Mouse (Mus musculus): ENCODE data around the gene Olfr221. TPM values are rescaled to one million over a fixed set of nuclear protein-coding genes. Genes with fewer than 3 reads are reported as not detected.

Olfr221 gene
- polyA plus RNA-seq, 1 experiment from 2014 or later: not detected

- Histone ChIP-seq H3K9ac (peak overlapping the region; percentile 67), H3K4me1 (peaks cover 81% of the 10 kb centered on the region), H3K4me2 (peak overlapping the region; percentile 74)
Observed at GRCm38 (mm10) chr14:52010446-52011111, 31.7 kb downstream of the Olfr221 start.

DNA sequence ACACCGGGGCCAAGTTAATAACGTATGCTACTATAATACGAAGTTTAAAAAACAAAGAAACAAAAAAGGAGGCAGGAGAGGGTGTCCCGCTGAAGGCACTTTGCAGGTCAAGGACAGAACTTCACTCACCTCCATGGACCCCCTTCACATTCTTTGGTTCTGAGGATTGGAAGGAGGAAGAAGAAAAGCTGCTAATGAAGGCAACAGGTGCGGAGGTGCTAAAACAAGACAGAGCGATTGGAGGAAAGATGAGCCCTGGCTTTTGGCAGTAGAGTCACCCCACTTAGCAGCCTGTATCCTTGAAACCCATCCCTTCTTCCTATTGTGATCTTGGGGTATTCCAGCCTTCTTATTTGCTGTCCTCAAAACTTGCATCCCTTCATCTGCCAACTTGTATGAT, 32.4 kb downstream of the Olfr221 start:
- WGBS: 24% methylated on average over 6 of the region's 6 CpGs
- Histone ChIP-seq H3K9ac (peak overlapping the region; percentile 67), H3K4me3 (peak overlapping the region; percentile 42), H3K27me3 (no peaks in the 10 kb centered on the region), H3K36me3 (ENCODE audit: poor library complexity, severe bottlenecking) (peaks cover 43% of the 10 kb centered on the region), H3K4me1 (peaks cover 82% of the 10 kb centered on the region), H3K4me2 (peak overlapping the region; percentile 74), H3K27ac (peak overlapping the region; percentile 99), H3K9me3 (replicated peaks) (no peaks in the 10 kb centered on the region)
- no peak for ATAC-seq

More at GRCm38 (mm10) chr14:52010446-52011111, 31.7 kb downstream of the Olfr221 start:
- H3K27me3 ChIP-seq: no peaks in the 10 kb centered on the region
- H3K9me3 ChIP-seq (replicated peaks): no peaks in the 10 kb centered on the region
- WGBS: under 1% methylated on average over 9 of the region's 9 CpGs
- H3K27ac ChIP-seq: peak overlapping the region; percentile 99
- peak; percentile 78 for ATAC-seq
- peak overlapping the region; percentile 42 for H3K4me3 ChIP-seq
- peaks cover 36% of the 10 kb centered on the region for H3K36me3 ChIP-seq (ENCODE audit: poor library complexity, severe bottlenecking)

- H3K27me3 ChIP-seq: no peaks in the 10 kb centered on the region
- peaks cover 48% of the 10 kb centered on the region for H3K36me3 ChIP-seq (ENCODE audit: poor library complexity, severe bottlenecking)
- no peaks in the 10 kb centered on the region for H3K9me3 ChIP-seq (replicated peaks)
- ATAC-seq: no peak
- peaks cover 87% of the 10 kb centered on the region for H3K4me1 ChIP-seq
- peak overlapping the region; percentile 74 for H3K4me2 ChIP-seq
- H3K9ac ChIP-seq: peak overlapping the region; percentile 67
- peak overlapping the region; percentile 80 for H3K27ac ChIP-seq
- peak overlapping the region; percentile 42 for H3K4me3 ChIP-seq
- 17% methylated on average over 26 of the region's 26 CpGs for WGBS
Observed at GRCm38 (mm10) chr14:52009361-52009760, 32.9 kb downstream of the Olfr221 start.

DNA sequence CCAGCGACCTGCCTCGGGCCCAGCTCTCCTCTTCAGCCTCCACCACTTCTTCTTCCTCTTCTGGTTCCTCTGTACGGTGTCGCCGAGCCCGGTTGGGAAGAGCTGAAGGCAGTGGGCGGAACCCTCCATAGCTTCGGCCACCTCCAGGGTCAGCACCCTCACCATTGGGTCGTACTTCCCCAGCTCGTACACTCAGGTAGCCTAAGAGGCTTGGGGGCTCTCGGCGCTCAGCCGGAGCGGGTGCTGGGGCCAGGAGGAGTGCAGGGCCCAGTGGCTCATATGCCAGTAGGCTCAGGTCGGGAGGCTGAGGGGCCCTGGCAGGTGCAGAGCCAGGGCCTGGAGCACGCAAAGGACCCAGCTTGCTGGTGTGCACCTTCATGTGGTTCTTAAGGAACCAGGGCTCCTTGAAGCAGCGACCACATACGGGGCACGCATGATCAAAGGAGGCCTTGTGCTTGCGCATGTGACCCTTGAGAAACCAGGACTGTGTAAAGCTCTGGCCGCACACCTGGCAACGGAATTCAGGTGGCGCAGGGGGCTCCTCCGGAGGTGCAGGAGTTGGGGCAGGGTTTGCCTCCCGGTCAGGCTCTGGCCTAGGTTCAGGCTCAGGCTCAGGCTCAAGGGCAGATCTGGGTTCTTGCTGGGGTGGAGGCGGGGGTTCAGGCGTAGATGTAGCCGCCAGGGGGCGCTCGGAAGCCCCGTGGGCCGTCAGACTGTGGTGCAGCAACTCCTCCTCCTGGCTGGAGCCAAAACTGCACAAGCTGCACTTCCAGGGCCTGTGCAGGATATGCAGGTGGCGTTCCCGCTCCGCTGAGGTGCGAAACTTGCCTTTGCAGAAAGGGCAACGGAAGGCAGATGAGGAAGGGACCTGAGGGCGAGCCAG, 33.7 kb downstream of the Olfr221 start:
- Histone ChIP-seq H3K4me2 (peak overlapping the region; percentile 74), H3K27me3 (no peaks in the 10 kb centered on the region), H3K27ac (peak overlapping the region; percentile 80), H3K4me1 (peaks cover 95% of the 10 kb centered on the region), H3K36me3 (ENCODE audit: poor library complexity, severe bottlenecking) (peaks cover 48% of the 10 kb centered on the region), H3K9ac (peak overlapping the region; percentile 67), H3K9me3 (replicated peaks) (no peaks in the 10 kb centered on the region), H3K4me3 (peak overlapping the region; percentile 42)
- peak; percentile 30 for ATAC-seq
- 50% methylated on average over 38 of the region's 38 CpGs for WGBS

DNA sequence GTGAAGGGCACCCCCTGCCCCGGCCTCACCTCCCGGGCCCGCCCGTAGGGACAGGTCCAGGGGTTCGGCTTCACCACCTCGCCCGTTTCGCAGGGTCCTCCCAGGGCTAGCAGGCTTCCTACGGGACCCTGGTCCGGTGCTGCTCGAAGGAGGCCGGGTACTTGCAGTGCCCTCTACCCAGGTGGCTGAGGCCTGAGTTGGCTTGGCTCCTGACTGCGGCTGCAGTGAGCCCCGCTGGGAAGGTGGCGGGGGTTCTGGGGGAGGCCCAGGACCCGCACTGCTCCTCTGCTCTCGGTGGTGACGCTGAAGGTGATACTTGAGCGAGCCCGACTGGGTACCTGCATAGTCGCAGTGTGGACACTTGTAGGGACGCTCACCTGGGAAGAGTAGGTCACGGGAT, 35.5 kb downstream of the Olfr221 start:
- Histone ChIP-seq H3K4me2 (no peak overlapping the region), H3K27me3 (no peaks in the 10 kb centered on the region), H3K4me1 (peaks cover 85% of the 10 kb centered on the region), H3K27ac (no peak overlapping the region), H3K4me3 (no peak overlapping the region), H3K36me3 (ENCODE audit: poor library complexity, severe bottlenecking) (peaks cover 64% of the 10 kb centered on the region), H3K9me3 (replicated peaks) (no peaks in the 10 kb centered on the region), H3K9ac (0 out of 2 replicates have a peak overlapping the region, but pooled peaks have one; percentile 40)
- 88% methylated on average over 23 of the region's 23 CpGs for WGBS
- ATAC-seq: no peak

DNA sequence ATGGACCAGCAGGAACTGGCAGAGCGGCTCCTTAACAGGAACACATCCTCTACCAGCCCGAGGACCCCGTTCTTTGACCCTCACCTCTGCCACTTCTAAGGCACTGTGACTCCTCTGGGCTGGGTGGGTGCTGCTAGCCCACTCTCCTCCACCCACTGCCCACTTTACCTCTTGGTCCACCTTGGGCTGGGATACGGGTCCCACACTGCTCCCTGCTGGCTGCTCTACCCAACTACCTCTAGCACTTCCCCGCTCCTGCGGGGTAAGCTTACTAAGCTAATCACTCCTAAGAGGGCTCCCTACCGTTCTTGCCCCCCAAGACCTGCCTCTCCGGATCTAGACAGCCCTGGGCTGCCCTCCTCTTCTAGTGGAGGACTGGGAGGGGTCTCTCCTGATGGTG, 36.0 kb downstream of the Olfr221 start:
- no peak overlapping the region for H3K4me2 ChIP-seq
- H3K9me3 ChIP-seq (replicated peaks): no peaks in the 10 kb centered on the region
- ATAC-seq: no peak
- no peak overlapping the region for H3K4me3 ChIP-seq
- peaks cover 65% of the 10 kb centered on the region for H3K36me3 ChIP-seq (ENCODE audit: poor library complexity, severe bottlenecking)
- H3K27ac ChIP-seq: 0 out of 2 replicates have a peak overlapping the region, but pooled peaks have one; percentile 40
- WGBS: 65% methylated on average over 8 of the region's 8 CpGs
- no peaks in the 10 kb centered on the region for H3K27me3 ChIP-seq
- no peak overlapping the region for H3K9ac ChIP-seq
- H3K4me1 ChIP-seq: peaks cover 79% of the 10 kb centered on the region

DNA sequence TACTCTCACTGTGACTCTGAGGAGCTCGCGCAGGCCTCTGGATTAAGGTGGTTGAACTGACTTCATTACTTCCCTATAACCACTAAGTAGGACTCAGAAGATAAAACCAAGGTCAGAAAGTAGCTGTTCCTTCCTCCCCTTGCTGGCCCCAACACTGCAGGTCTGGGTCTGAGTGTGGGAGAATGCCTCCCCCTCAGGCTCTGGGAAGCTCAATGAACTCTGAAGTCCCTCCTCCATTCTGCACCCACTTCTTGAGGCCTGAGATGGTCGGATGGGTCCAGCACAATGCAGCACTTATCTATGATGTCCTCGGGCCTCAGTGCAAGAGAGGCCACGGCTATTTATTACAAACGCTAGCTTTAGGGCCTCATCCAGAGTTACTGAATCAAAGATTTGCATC, 36.6 kb downstream of the Olfr221 start:
- 74% methylated on average over 6 of the region's 6 CpGs for WGBS

GRCm38 (mm10) chr14:52005141-52005540, 37.1 kb downstream of the Olfr221 start:
- peaks cover 68% of the 10 kb centered on the region for H3K4me1 ChIP-seq

More for the DNA sequence above, 36.6 kb downstream of the Olfr221 start:
- peak overlapping the region; percentile 32; the same call in 1 of the 2 replicates for H3K9ac ChIP-seq
- peaks cover 70% of the 10 kb centered on the region for H3K36me3 ChIP-seq (ENCODE audit: poor library complexity, severe bottlenecking)
- no peak overlapping the region for H3K4me2 ChIP-seq
- H3K4me1 ChIP-seq: peaks cover 73% of the 10 kb centered on the region
- no peaks in the 10 kb centered on the region for H3K27me3 ChIP-seq
- H3K27ac ChIP-seq: peak overlapping the region; percentile 93
- no peaks in the 10 kb centered on the region for H3K9me3 ChIP-seq (replicated peaks)
- H3K4me3 ChIP-seq: no peak overlapping the region
- no peak for ATAC-seq

DNA sequence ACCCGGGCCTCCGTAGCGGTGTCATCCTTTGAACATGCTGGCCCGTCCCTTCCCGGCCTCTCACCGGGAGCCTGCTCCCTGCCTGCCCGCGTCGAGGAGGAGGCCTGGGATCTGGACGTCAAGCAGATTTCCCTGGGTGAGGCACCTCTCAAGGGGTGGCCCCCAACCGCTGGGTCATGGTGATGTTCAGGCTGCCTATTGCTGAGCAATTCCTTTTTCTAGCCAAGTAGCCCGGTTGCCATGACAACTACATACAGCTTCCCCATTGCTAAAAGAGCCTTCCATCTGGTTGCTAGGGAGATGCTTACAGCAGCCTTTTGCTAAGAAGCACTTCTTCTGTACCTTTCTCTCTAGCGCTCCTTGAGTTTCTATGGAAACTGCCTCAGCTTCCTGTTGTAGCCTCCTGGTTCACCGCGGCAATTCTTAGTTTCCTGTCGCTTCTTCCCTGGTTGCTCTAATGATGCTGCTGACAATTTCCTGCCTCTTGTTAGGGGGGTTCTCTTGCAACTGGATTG, 38.2 kb downstream of the Olfr221 start:
- peak overlapping the region; percentile 57 for H3K4me2 ChIP-seq
- peak overlapping the region; percentile 25 for H3K4me3 ChIP-seq
- peak overlapping the region; percentile 59 for H3K9ac ChIP-seq
- peak; percentile 87 for ATAC-seq
- peak overlapping the region; percentile 93 for H3K27ac ChIP-seq
- peaks cover 78% of the 10 kb centered on the region for H3K36me3 ChIP-seq (ENCODE audit: poor library complexity, severe bottlenecking)
- no peaks in the 10 kb centered on the region for H3K9me3 ChIP-seq (replicated peaks)
- H3K4me1 ChIP-seq: peaks cover 57% of the 10 kb centered on the region
- WGBS: 3% methylated on average over 13 of the region's 16 CpGs
- no peaks in the 10 kb centered on the region for H3K27me3 ChIP-seq

More at GRCm38 (mm10) chr14:52005141-52005540, 37.1 kb downstream of the Olfr221 start:
- Histone ChIP-seq H3K4me2 (no peak overlapping the region), H3K9ac (peak overlapping the region; percentile 32; the same call in 1 of the 2 replicates), H3K27me3 (no peaks in the 10 kb centered on the region), H3K9me3 (replicated peaks) (no peaks in the 10 kb centered on the region), H3K4me3 (no peak overlapping the region), H3K27ac (peak overlapping the region; percentile 93), H3K36me3 (ENCODE audit: poor library complexity, severe bottlenecking) (peaks cover 75% of the 10 kb centered on the region)
- ATAC-seq: no peak
- 60% methylated on average over 7 of the region's 7 CpGs for WGBS

- Histone ChIP-seq H3K27ac (no peak overlapping the region), H3K9ac (no peak overlapping the region), H3K4me1 (peaks cover 6% of the 10 kb centered on the region; the same call in 1 of the 2 replicates), H3K4me3 (no peak overlapping the region), H3K9me3 (replicated peaks) (no peaks in the 10 kb centered on the region), H3K36me3 (ENCODE audit: poor library complexity, severe bottlenecking) (peaks cover 91% of the 10 kb centered on the region), H3K4me2 (no peak overlapping the region), H3K27me3 (no peaks in the 10 kb centered on the region)
- WGBS: 94% methylated on average over 14 of the region's 14 CpGs
- no peak for ATAC-seq
Observed at GRCm38 (mm10) chr14:51997483-51997882, 44.8 kb downstream of the Olfr221 start.

DNA sequence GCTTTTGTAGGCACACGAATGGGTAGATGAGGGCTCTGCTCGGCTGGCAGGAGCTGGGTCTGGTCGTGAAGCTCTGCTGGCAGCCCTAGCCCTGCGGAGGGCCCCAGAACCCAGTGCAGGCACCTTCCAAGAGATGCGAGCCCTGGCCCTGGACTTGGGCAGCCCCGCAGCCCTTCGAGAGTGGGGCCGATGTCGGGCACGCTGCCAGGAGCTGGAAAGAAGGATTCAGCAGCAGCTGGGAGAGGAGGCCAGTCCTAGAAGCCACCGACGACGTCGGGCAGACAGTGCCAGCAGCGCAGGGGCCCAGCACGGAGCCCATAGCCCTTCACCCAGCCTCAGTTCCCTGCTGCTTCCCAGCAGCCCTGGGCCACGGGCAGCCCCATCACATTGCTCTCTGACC, 45.4 kb downstream of the Olfr221 start:
- peaks cover 91% of the 10 kb centered on the region for H3K36me3 ChIP-seq (ENCODE audit: poor library complexity, severe bottlenecking)
- ATAC-seq: peak; percentile 30; the same call in 1 of the 2 replicates
- H3K27ac ChIP-seq: peak overlapping the region; percentile 51
- H3K9ac ChIP-seq: no peak overlapping the region
- no peak overlapping the region for H3K4me2 ChIP-seq
- WGBS: 52% methylated on average over 17 of the region's 17 CpGs
- no peak overlapping the region for H3K4me3 ChIP-seq
- no peaks in the 10 kb centered on the region for H3K9me3 ChIP-seq (replicated peaks)
- H3K4me1 ChIP-seq: peaks cover 6% of the 10 kb centered on the region; the same call in 1 of the 2 replicates
- H3K27me3 ChIP-seq: no peaks in the 10 kb centered on the region
